Mouse (Mus musculus) forebrain, embryonic 14.5 days (tissue): Measurements from ENCODE around the gene Adgrg5. TPM values are rescaled to one million over a fixed set of nuclear protein-coding genes. Genes with fewer than 3 reads are reported as not detected.

Source experiments
- ATAC-seq: fragments of 200-750 bp; cut with Nextera tagmentation; 2 replicates; pipeline ENCODE4 v1.8.0; 2017; ENCODE audit warnings: mild to moderate bottlenecking, moderate library complexity
- DNase-seq: peaks from one replicate; pipeline ENCODE4 v3.0.0-alpha.2; 2015; ENCODE audit warnings: low spot score
- H3K27ac ChIP-seq: fragments of 300-500 bp; sonication (generic); 2 replicates; pipeline ENCODE4 v1.5.1; 2014; ENCODE audit warnings: low read depth, mild to moderate bottlenecking, control low read depth, low read length, moderate library complexity
- H3K27me3 ChIP-seq: fragments of 300-500 bp; sonication (generic); replicated peaks from 2 replicates; pipeline ENCODE4 v1.6.1; 2014; ENCODE audit warnings: low read length, control low read depth, mixed read lengths; ENCODE audit not compliant: control insufficient read depth, insufficient read depth
- H3K36me3 ChIP-seq: fragments of 300-500 bp; sonication (generic); 2 replicates; pipeline ENCODE4 v1.6.1; 2014; ENCODE audit warnings: low read length, control low read depth; ENCODE audit not compliant: control insufficient read depth, insufficient read depth
- H3K4me1 ChIP-seq: fragments of 300-500 bp; sonication (generic); 2 replicates; pipeline ENCODE4 v1.6.1; 2014; ENCODE audit warnings: antibody characterized with exemption, low read length, control low read depth; ENCODE audit not compliant: control insufficient read depth, insufficient read depth
- H3K4me2 ChIP-seq: fragments of 300-500 bp; sonication (generic); 2 replicates; pipeline ENCODE4 v1.6.1; 2014; ENCODE audit warnings: mild to moderate bottlenecking, control low read depth, low read length
- H3K4me3 ChIP-seq: fragments of 300-500 bp; sonication (generic); 2 replicates; pipeline ENCODE4 v1.5.1; 2014; ENCODE audit warnings: low read depth, low read length, control low read depth
- H3K9ac ChIP-seq: fragments of 300-500 bp; sonication (generic); 2 replicates; pipeline ENCODE4 v1.6.1; 2014; ENCODE audit warnings: mild to moderate bottlenecking, low read length, control low read depth, moderate library complexity
- H3K9me3 ChIP-seq: fragments of 300-500 bp; sonication (generic); replicated peaks from 2 replicates; pipeline ENCODE4 v1.6.1; 2016; ENCODE audit warnings: low read length, control low read depth, mixed read lengths; ENCODE audit not compliant: control insufficient read depth
- WGBS: fragments of 180-500 bp; shearing (Covaris S2); extraction: QIAGEN DNeasy Blood & Tissue Kit; methylation state at CpG from one replicate; pipeline ENCODE4 v1.1.7; 2014; 5-methylcytosine and 5-hydroxymethylcytosine counted together
- polyA plus RNA-seq: library from polyadenylated mRNA; unstranded; fragments of >200 nt; fragmentation: Nextera tagmentation; extraction: Ambion mirVana; gene quantifications from 2 replicates; pipeline ENCODE4 v1.2.1, GENCODE M21; 2014

Adgrg5 gene
- polyA plus RNA-seq, 1 experiment from 2014 or later: not detected

GRCm38 (mm10) chr8:94950046-94950445 lies 26.6 kb downstream of the Adgrg5 start:
- H3K27ac ChIP-seq: no peak overlapping the region
- H3K4me1 ChIP-seq: peaks cover 5% of the 10 kb centered on the region; the same call in 1 of the 2 replicates
- H3K27me3 ChIP-seq: no peaks in the 10 kb centered on the region
- peak; percentile 88 for DNase-seq
- H3K4me2 ChIP-seq: no peak overlapping the region
- no peak overlapping the region for H3K9ac ChIP-seq
- 13% methylated on average over 4 of the region's 4 CpGs for WGBS
- H3K36me3 ChIP-seq: no peaks in the 10 kb centered on the region
- no peaks in the 10 kb centered on the region for H3K9me3 ChIP-seq
- no peak overlapping the region for H3K4me3 ChIP-seq
- peak; percentile 75 for ATAC-seq

- Histone ChIP-seq H3K4me1 (peaks cover 5% of the 10 kb centered on the region; the same call in 1 of the 2 replicates), H3K4me2 (no peak overlapping the region), H3K9me3 (no peaks in the 10 kb centered on the region), H3K4me3 (no peak overlapping the region), H3K27me3 (no peaks in the 10 kb centered on the region), H3K36me3 (no peaks in the 10 kb centered on the region), H3K9ac (no peak overlapping the region), H3K27ac (no peak overlapping the region)
- 76% methylated on average over 5 of the region's 5 CpGs for WGBS
- ATAC-seq (no peak), DNase-seq (no peak)
These were observed 27.0 kb downstream of the Adgrg5 start for GRCm38 (mm10) chr8:94950458-94950857.

DNA sequence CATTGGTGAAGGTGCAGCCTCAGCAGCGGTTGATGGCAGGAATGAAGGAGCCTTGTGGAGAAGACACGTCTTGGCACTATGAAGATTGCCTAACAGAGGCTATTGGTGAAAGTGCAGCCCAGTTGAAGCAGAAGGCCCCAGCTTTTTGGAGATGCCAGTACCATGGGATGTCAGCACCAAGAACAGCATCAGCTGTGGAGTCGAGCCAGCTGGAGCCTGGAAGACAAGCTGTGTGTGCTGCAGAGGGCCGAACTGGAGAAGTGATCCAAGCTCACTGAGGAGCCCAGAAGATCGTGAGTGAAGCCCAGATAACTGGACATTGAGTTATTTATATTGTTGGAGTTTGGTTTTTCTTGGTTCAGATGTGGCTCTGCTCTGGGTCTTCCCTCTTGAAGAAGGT lies 28.6 kb downstream of the Adgrg5 start:
- H3K4me1 ChIP-seq: 0 out of 2 replicates have a peak, but pooled peaks cover 2% of the 10 kb centered on the region
- no peaks in the 10 kb centered on the region for H3K9me3 ChIP-seq
- ATAC-seq (no peak), DNase-seq (no peak)
- no peak overlapping the region for H3K4me3 ChIP-seq
- H3K27ac ChIP-seq: no peak overlapping the region
- no peaks in the 10 kb centered on the region for H3K27me3 ChIP-seq
- no peak overlapping the region for H3K4me2 ChIP-seq
- H3K9ac ChIP-seq: no peak overlapping the region
- no peaks in the 10 kb centered on the region for H3K36me3 ChIP-seq
- WGBS: 74% methylated on average over 5 of the region's 5 CpGs

DNA sequence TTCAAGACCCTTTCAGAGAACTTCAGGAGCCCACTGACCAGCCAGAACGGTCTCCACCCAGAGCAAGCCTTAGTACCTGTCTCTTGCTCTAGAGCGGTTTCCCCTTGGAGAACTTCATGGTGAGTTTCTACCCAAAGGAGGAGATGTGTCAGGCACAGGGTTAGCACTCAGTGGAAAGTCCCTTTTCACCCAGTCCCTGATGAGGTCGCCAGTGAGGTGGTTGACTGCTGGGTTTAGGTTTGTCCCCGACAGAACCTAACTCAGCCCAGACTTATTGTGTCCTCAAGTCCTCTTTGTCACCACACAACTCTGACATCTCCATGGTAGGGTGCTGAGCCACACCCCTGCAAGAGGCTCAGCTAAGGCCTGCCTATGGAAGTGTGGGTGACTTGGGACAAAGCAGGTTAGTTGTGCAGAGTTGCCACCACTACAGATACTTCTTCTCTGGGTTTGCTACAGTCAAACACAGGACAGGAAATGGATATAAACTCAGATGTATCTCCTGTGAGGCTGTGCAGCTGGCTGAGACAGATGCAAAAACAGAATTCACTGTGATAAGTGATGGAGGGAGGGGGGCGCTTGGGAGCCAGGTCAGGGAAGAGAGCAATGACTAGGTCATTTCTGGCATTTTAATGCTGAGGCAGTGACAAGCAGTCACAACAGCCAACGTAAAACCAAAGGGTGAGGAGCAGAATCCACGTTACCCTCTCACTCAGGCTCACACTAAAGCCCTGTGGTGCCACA lies 30.3 kb downstream of the Adgrg5 start:
- H3K9ac ChIP-seq: no peak overlapping the region
- H3K27ac ChIP-seq: no peak overlapping the region
- DNase-seq: no peak
- H3K36me3 ChIP-seq: no peaks in the 10 kb centered on the region
- no peaks in the 10 kb centered on the region for H3K9me3 ChIP-seq
- H3K27me3 ChIP-seq: no peaks in the 10 kb centered on the region
- WGBS: 81% methylated on average over 7 of the region's 7 CpGs
- H3K4me2 ChIP-seq: no peak overlapping the region
- no peak for ATAC-seq
- H3K4me1 ChIP-seq: 0 out of 2 replicates have a peak, but pooled peaks cover 2% of the 10 kb centered on the region
- no peak overlapping the region for H3K4me3 ChIP-seq

DNA sequence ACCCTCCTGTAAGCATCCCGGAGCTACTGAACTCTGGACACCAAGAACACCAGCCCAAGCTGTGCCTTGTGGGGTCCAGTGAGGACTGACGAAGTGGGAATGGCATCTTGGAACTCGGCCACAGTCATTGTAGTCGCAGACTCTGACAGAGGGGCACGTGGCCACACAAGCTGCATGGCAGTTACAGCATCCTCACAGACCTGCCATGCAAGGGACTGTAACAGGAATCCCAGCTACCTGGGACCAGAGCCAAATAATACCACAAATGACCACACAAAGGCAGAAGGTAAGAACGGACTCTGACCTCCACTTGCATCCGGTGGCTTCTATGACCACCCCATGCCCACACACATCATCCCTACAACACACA lies 30.9 kb downstream of the Adgrg5 start:
- Histone ChIP-seq H3K4me1 (0 out of 2 replicates have a peak, but pooled peaks cover 2% of the 10 kb centered on the region), H3K27me3 (no peaks in the 10 kb centered on the region), H3K27ac (no peak overlapping the region), H3K4me2 (no peak overlapping the region), H3K9ac (no peak overlapping the region), H3K4me3 (no peak overlapping the region), H3K9me3 (no peaks in the 10 kb centered on the region), H3K36me3 (no peaks in the 10 kb centered on the region)
- ATAC-seq (peak; percentile 78), DNase-seq (peak; percentile 76)
- WGBS: 62% methylated on average over 7 of the region's 7 CpGs

- Histone ChIP-seq H3K36me3 (no peaks in the 10 kb centered on the region), H3K27me3 (no peaks in the 10 kb centered on the region), H3K4me1 (0 out of 2 replicates have a peak, but pooled peaks cover 2% of the 10 kb centered on the region), H3K27ac (no peak overlapping the region), H3K4me3 (no peak overlapping the region), H3K9me3 (no peaks in the 10 kb centered on the region), H3K9ac (no peak overlapping the region), H3K4me2 (no peak overlapping the region)
- ATAC-seq: peak; percentile 27; the same call in 1 of the 2 replicates
- WGBS: 37% methylated on average over 9 of the region's 9 CpGs
- DNase-seq: peak; percentile 71
These were observed 31.6 kb downstream of the Adgrg5 start for GRCm38 (mm10) chr8:94954921-94955758.

DNA sequence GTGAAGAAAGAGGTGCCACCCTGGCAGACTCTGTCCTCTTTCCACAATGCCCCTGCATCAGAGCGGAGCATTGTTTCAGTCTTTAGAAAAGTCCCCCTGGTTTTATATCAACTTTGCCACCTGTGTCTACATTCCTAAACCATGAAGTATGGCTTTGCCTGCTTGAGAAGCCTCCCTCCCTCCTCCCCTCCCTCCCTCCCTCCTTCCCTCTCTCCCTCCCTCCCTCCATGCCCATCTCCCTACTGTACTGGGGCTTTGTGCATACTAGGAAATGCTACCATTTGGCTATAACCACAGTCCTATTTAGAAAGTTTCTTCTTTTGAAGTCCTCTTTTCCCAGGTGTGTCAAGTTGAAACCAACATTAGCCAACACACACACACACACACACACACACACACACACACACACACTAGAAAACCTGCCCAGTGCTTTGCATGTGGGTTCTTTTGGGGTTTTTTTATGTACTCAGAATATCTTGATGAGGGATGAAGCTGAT lies 32.6 kb downstream of the Adgrg5 start:
- no peak overlapping the region for H3K4me3 ChIP-seq
- WGBS: 86% methylated on average over 1 of the region's 1 CpGs
- ATAC-seq: no peak

GRCm38 (mm10) chr8:94962201-94962600 lies 38.7 kb downstream of the Adgrg5 start:
- no peak overlapping the region for H3K27ac ChIP-seq
- H3K9me3 ChIP-seq: no peaks in the 10 kb centered on the region
- H3K4me2 ChIP-seq: no peak overlapping the region
- no peaks in the 10 kb centered on the region for H3K36me3 ChIP-seq
- H3K4me3 ChIP-seq: no peak overlapping the region
- no peaks in the 10 kb centered on the region for H3K4me1 ChIP-seq
- no peaks in the 10 kb centered on the region for H3K27me3 ChIP-seq
- 87% methylated on average over 1 of the region's 1 CpGs for WGBS
- DNase-seq (no peak), ATAC-seq (no peak)
- H3K9ac ChIP-seq: no peak overlapping the region

More for the DNA sequence above, 32.6 kb downstream of the Adgrg5 start:
- DNase-seq: no peak
- Histone ChIP-seq H3K4me1 (0 out of 2 replicates have a peak, but pooled peaks cover 2% of the 10 kb centered on the region), H3K36me3 (no peaks in the 10 kb centered on the region), H3K9ac (no peak overlapping the region), H3K9me3 (no peaks in the 10 kb centered on the region), H3K4me2 (no peak overlapping the region), H3K27ac (no peak overlapping the region), H3K27me3 (no peaks in the 10 kb centered on the region)
